Mouse (Mus musculus): ENCODE measurements around the gene Fam24b.

Gene Fam24b

GRCm38 (mm10) chr7:131329416-131329815 is at the start of gene Fam24b:
Fam24b (minus strand) TSS chr7:131329516.
- DNase-seq (ENCODE audit: low spot score in 2 of 2), result no peak

GRCm38 (mm10) chr7:131371880-131372651 is 42.8 kb upstream of the Fam24b start:
- DNase-seq (ENCODE audit: low spot score in 2 of 2), result no peak

- DNase-seq (ENCODE audit: low spot score in 2 of 2), result no peak
Observed at GRCm38 (mm10) chr7:131371470-131371860, 42.1 kb upstream of the Fam24b start.

GRCm38 (mm10) chr7:131370648-131371469 is 41.5 kb upstream of the Fam24b start, which contains the start of gene Pstk:
Pstk (plus strand) TSS chr7:131371141.
- DNase-seq (ENCODE audit: low spot score in 2 of 2), result peak; percentile 84

- no peak for DNase-seq (ENCODE audit: low spot score in 2 of 2)
Observed at GRCm38 (mm10) chr7:131364131-131364530, 34.8 kb upstream of the Fam24b start.

- peak; percentile 75 to 85 for DNase-seq (ENCODE audit: low spot score in 2 of 2)
Observed at GRCm38 (mm10) chr7:131362615-131363300, 33.4 kb upstream of the Fam24b start, which contains the start of gene 2310057M21Rik. 2310057M21Rik (minus strand) TSS chr7:131362759.

GRCm38 (mm10) chr7:131362269-131362614 is 32.9 kb upstream of the Fam24b start:
- DNase-seq (ENCODE audit: low spot score in 2 of 2), result no peak

- DNase-seq (ENCODE audit: low spot score in 2 of 2), result no peak
Observed at GRCm38 (mm10) chr7:131356105-131356504, 26.8 kb upstream of the Fam24b start.

- DNase-seq (ENCODE audit: low spot score in 2 of 2), result no peak
Observed at GRCm38 (mm10) chr7:131345856-131346541, 16.7 kb upstream of the Fam24b start.

- DNase-seq (ENCODE audit: low spot score in 2 of 2), result no peak
Observed at GRCm38 (mm10) chr7:131337502-131338068, 8.3 kb upstream of the Fam24b start.

- DNase-seq (ENCODE audit: low spot score in 2 of 2), result no peak
Observed at GRCm38 (mm10) chr7:131333564-131333963, 4.2 kb upstream of the Fam24b start, which contains the start of gene Fam24a. Fam24a (plus strand) TSS chr7:131333864.

GRCm38 (mm10) chr7:131331688-131332087 is 2.4 kb upstream of the Fam24b start:
- no peak for DNase-seq (ENCODE audit: low spot score in 2 of 2)

GRCm38 (mm10) chr7:131327054-131327453 is 2.3 kb downstream of the Fam24b start:
- DNase-seq (ENCODE audit: low spot score in 2 of 2), result no peak

GRCm38 (mm10) chr7:131322192-131322591 is 7.1 kb downstream of the Fam24b start, which contains the start of gene Cuzd1:
Cuzd1 (minus strand) TSS chr7:131322292.
- no peak for DNase-seq (ENCODE audit: low spot score in 2 of 2)

- DNase-seq (ENCODE audit: low spot score in 2 of 2), result no peak
Observed at GRCm38 (mm10) chr7:131318340-131318739, 11.0 kb downstream of the Fam24b start.

- no peak for DNase-seq (ENCODE audit: low spot score in 2 of 2)
Observed at GRCm38 (mm10) chr7:131317587-131317986, 11.7 kb downstream of the Fam24b start.

GRCm38 (mm10) chr7:131314493-131314892 is 14.8 kb downstream of the Fam24b start:
- DNase-seq (ENCODE audit: low spot score in 2 of 2), result no peak

GRCm38 (mm10) chr7:131306733-131307132 is 22.6 kb downstream of the Fam24b start:
- DNase-seq (ENCODE audit: low spot score in 2 of 2), result no peak

- no peak for DNase-seq (ENCODE audit: low spot score in 2 of 2)
Observed at GRCm38 (mm10) chr7:131303340-131303739, 26.0 kb downstream of the Fam24b start.

- DNase-seq (ENCODE audit: low spot score in 2 of 2), result no peak
Observed at GRCm38 (mm10) chr7:131297151-131297550, 32.2 kb downstream of the Fam24b start.
